Mouse (Mus musculus) bone marrow, adult 2 months (tissue): Measurements from ENCODE around the gene Cutc.

Experiments
- CTCF ChIP-seq: fragments of 200-500 bp; IDR thresholded peaks from 2 replicates; pipeline ENCODE4 v1.5.1; 2011; ENCODE audit warnings: low read length, control low read depth; ENCODE audit not compliant: control insufficient read depth, insufficient read depth
- POLR2A ChIP-seq: fragments of 200-500 bp; IDR thresholded peaks from 2 replicates; pipeline ENCODE4 v1.6.1; 2011; ENCODE audit warnings: low read depth, mild to moderate bottlenecking, control low read depth, low read length, borderline replicate concordance; ENCODE audit not compliant: control insufficient read depth

DNA sequence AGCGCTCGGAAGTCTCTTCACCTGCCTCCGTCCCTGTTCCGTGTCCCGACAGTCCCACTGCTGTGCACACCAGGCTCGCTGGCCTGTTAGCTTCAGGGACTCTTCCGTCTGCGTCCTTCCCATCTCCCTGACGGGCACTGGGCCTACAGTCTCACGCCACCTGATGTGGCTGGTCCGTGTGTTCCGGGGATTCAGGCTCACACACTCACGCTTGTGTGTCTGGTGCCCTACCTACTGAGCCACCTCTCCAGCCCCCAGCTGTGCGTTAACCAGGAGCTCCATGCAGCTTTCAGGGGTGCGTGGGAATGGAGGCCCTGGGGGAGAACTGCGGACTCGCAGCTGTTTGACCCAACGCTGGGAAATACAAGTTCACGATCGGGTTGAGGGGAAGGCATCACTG, 28.6 kb upstream of the Cutc start:
- TF ChIP-seq POLR2A (no peak), CTCF (no peak)
